ENCODE assay signal across 9 mouse cellular contexts in genomic region chr15:83879845-83880244, GRCm38 (mm10).
A peak's percentile ranks its signal among the peaks of the same experiment; 100 is the strongest.
DNase-seq lines count a peak whose midpoint lies in the region; ATAC-seq and TF ChIP-seq lines count a peak whose summit lies in the region.
"Had no signal": no experiment of that assay in that cellular context is flagged by ENCODE, and none has a peak within 500 bp of the region (broad histone marks: within the 10 kb centered on the region; RNA-seq: fewer than 3 reads in every experiment).

No protein-coding gene starts in this region.

- no peaks in the 10 kb centered on the region for H3K9me3 ChIP-seq in intestine, embryonic 14.5 days (ENCODE audit: control insufficient read depth, low read length)
- H3K9me3 ChIP-seq in intestine, embryonic 15.5 days, result no peaks in the 10 kb centered on the region
- H3K9me3 ChIP-seq: midbrain, embryonic 12.5 days had no signal

- H3K4me3 ChIP-seq in intestine, embryonic 14.5 days (ENCODE audit: low read depth, low read length), result no peak overlapping the region
- H3K4me3 ChIP-seq in intestine, embryonic 15.5 days (replicated peaks), result no peak overlapping the region
- H3K4me3 ChIP-seq in left cerebral cortex, adult 2 months, result no peak overlapping the region
- H3K4me3 ChIP-seq: midbrain, embryonic 12.5 days had no signal

- WGBS in intestine, embryonic 14.5 days, result 21% methylated on average over 5 of the region's 5 CpGs
- WGBS in intestine, embryonic 15.5 days, result 18% methylated on average over 5 of the region's 5 CpGs

- no peaks in the 10 kb centered on the region for H3K27me3 ChIP-seq in intestine, embryonic 14.5 days (replicated peaks; ENCODE audit: control insufficient read depth, insufficient read depth, low read length)
- H3K27me3 ChIP-seq in intestine, embryonic 15.5 days (replicated peaks), result no peaks in the 10 kb centered on the region

- no peak overlapping the region for H3K4me2 ChIP-seq in intestine, embryonic 14.5 days (ENCODE audit: low read length)
- H3K4me2 ChIP-seq in intestine, embryonic 15.5 days (replicated peaks), result no peak overlapping the region
- H3K4me2 ChIP-seq: midbrain, embryonic 12.5 days had no signal

- no peak for ATAC-seq in intestine, embryonic 14.5 days (replicated peaks; ENCODE audit: low FRiP score, low TSS enrichment, low read depth)
- no peak for ATAC-seq in intestine, embryonic 15.5 days
- no peak for ATAC-seq in frontal cortex, adult (ENCODE audit: low TSS enrichment)

- H3K27ac ChIP-seq in intestine, embryonic 14.5 days (ENCODE audit: low read depth), result no peak overlapping the region
- H3K27ac ChIP-seq in intestine, embryonic 15.5 days, result no peak overlapping the region
- H3K27ac ChIP-seq in left cerebral cortex, adult 2 months, result no peak overlapping the region
- H3K27ac ChIP-seq: midbrain, embryonic 12.5 days had no signal

- H3K36me3 ChIP-seq in intestine, embryonic 14.5 days (ENCODE audit: control insufficient read depth, insufficient read depth, low read length), result no peaks in the 10 kb centered on the region
- H3K36me3 ChIP-seq in intestine, embryonic 15.5 days, result no peaks in the 10 kb centered on the region
- H3K36me3 ChIP-seq: midbrain, embryonic 12.5 days had no signal

- TF ChIP-seq CTCF in left cerebral cortex, adult 2 months (IDR thresholded peaks at IDR 0.05), result no peak

- H3K4me1 ChIP-seq in intestine, embryonic 14.5 days (replicated peaks; ENCODE audit: control insufficient read depth, insufficient read depth, low read length), result no peaks in the 10 kb centered on the region
- H3K4me1 ChIP-seq in intestine, embryonic 15.5 days (replicated peaks), result no peaks in the 10 kb centered on the region

- intact Hi-C loops in left cerebral cortex, adult 2 months (cut with DNase I), result no loop called here

- peak; percentile 87 for DNase-seq in intestine, embryonic 14.5 days (ENCODE audit: low spot score)
- DNase-seq in ES-CJ7 (ENCODE audit: low read depth, low spot score), result peak; percentile 67
- DNase-seq in adrenal gland, postnatal 10 days, result peak; percentile 81
- peak; percentile 90 for DNase-seq in kidney, postnatal 4 days
- DNase-seq in left cerebral cortex, adult 2 months (ENCODE audit: extremely low spot score in 1 of 2, low spot score in 2 of 2), result no peak
- DNase-seq in c-Kit-positive CD71-positive TER-119-positive erythroid progenitor cells, embryonic 14.5 days (ENCODE audit: low spot score), result no peak

- H3K9ac ChIP-seq in intestine, embryonic 14.5 days (ENCODE audit: low read length), result no peak overlapping the region
- H3K9ac ChIP-seq in intestine, embryonic 15.5 days, result no peak overlapping the region
- H3K9ac ChIP-seq: midbrain, embryonic 12.5 days had no signal

Comparison
In these comparisons a context has a peak if more than half of its experiments do, and no peak if none do; other contexts are left out.
1. DNase-seq: peak in intestine, embryonic 14.5 days (single experiment), ES-CJ7 (single experiment), adrenal gland, postnatal 10 days (single experiment) and kidney, postnatal 4 days (2 of 2); none in left cerebral cortex, adult 2 months (0 of 2) and c-Kit-positive CD71-positive TER-119-positive erythroid progenitor cells, embryonic 14.5 days (single experiment).